In the genomic region with DNA sequence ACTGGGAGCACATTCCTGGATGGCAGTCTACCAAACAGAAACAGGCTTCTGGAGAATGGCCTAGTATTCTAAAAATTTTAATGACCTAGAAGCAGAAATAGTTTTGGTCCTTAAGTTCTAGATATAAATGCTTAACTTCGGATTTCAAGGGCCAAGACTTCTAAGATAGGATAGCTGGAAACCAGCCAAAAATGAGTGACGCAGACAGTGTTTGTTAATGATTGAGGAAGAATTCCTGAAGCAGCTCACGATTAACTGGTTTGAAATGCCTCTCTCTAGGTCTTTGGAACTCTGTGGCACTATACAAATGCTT, we compare ENCODE assay signal across 10 mouse cellular contexts.
DNase-seq lines count a peak whose midpoint lies in the region; ATAC-seq lines count a peak whose summit lies in the region.
"Had no signal": no experiment of that assay in that cellular context is flagged by ENCODE, and none has a peak within 500 bp of the region (broad histone marks: within the 10 kb centered on the region; RNA-seq: fewer than 3 reads in every experiment).

No protein-coding gene starts in this region.

- H3K9ac ChIP-seq in heart, embryonic 14.5 days (ENCODE audit: low read length): no peak overlapping the region

- H3K4me2 ChIP-seq in heart, embryonic 14.5 days (ENCODE audit: low read length): 0 out of 2 replicates have a peak overlapping the region, but pooled peaks have one; percentile 3

- ATAC-seq in heart, embryonic 14.5 days (ENCODE audit: insufficient number of reproducible peaks, insufficient read depth, low FRiP score, low read depth): no peak
- no peak for ATAC-seq in megakaryocyte-erythroid progenitor cell, adult 5-6 weeks (replicated peaks; ENCODE audit: low FRiP score, low TSS enrichment, poor library complexity, severe bottlenecking)

- no peaks in the 10 kb centered on the region for H3K27me3 ChIP-seq in heart, embryonic 14.5 days (ENCODE audit: control insufficient read depth, insufficient read depth, low read length)
- H3K27me3 ChIP-seq in limb, embryonic 10.5 days (ENCODE audit: low read depth, poor library complexity, severe bottlenecking): peaks cover 3% of the 10 kb centered on the region; the same call in 1 of the 2 replicates

- no peak overlapping the region for H3K4me3 ChIP-seq in heart, embryonic 14.5 days (ENCODE audit: control insufficient read depth in 1 of 2, insufficient read depth in 1 of 2, low read depth in 1 of 2, low read length in 2 of 2)
- no peak overlapping the region for H3K4me3 ChIP-seq in limb, embryonic 10.5 days

- DNase-seq in gastrocnemius, adult 18-20 months (ENCODE audit: low spot score): peak; percentile 73
- no peak for DNase-seq in gastrocnemius, postnatal 10 days
- DNase-seq in 3T3-L1 (ENCODE audit: low read depth, low spot score): peak; percentile 78
- DNase-seq in limb, embryonic 10.5 days (ENCODE audit: low spot score): no peak
- no peak for DNase-seq in ovary, postnatal 14 days (ENCODE audit: low spot score)
- DNase-seq in cerebellum, adult 8-10 months: no peak
- DNase-seq: adrenal gland, adult 8-10 months; right cerebral cortex, postnatal 25 days had no signal

- no peaks in the 10 kb centered on the region for H3K9me3 ChIP-seq in heart, embryonic 14.5 days (ENCODE audit: control insufficient read depth, low read length)
- H3K9me3 ChIP-seq in limb, embryonic 10.5 days (replicated peaks): no peaks in the 10 kb centered on the region

- peaks cover 19 to 43% of the 10 kb centered on the region in 2 experiments for H3K4me1 ChIP-seq in heart, embryonic 14.5 days (ENCODE audit: control insufficient read depth in 2 of 2, insufficient read depth in 2 of 2, low read length in 2 of 2)
- H3K4me1 ChIP-seq in limb, embryonic 10.5 days: peaks cover 45% of the 10 kb centered on the region

- H3K27ac ChIP-seq in heart, embryonic 14.5 days (replicated peaks in 1 of 2; ENCODE audit: control insufficient read depth in 1 of 2, insufficient read depth in 1 of 2, low read depth in 2 of 2, low read length in 2 of 2): peak overlapping the region; percentile 43 to 72; a peak in 3 of 4 replicates
- peak overlapping the region; percentile 63; the same call in 1 of the 2 replicates for H3K27ac ChIP-seq in limb, embryonic 10.5 days

- no peaks in the 10 kb centered on the region for H3K36me3 ChIP-seq in heart, embryonic 14.5 days (ENCODE audit: control insufficient read depth, insufficient read depth, low read length)
- H3K36me3 ChIP-seq in limb, embryonic 10.5 days: no peaks in the 10 kb centered on the region

- 2% methylated on average over 3 of the region's 3 CpGs for WGBS in heart, embryonic 14.5 days
- 76% methylated on average over 3 of the region's 3 CpGs for WGBS in limb, embryonic 10.5 days

Comparison
In these comparisons a context has a peak if more than half of its experiments do, and no peak if none do; other contexts are left out.
1. DNase-seq: peak in gastrocnemius, adult 18-20 months (single experiment) and 3T3-L1 (single experiment); none in gastrocnemius, postnatal 10 days (single experiment), limb, embryonic 10.5 days (single experiment), ovary, postnatal 14 days (single experiment) and cerebellum, adult 8-10 months (single experiment).